Comparison of ENCODE assay signal across 10 mouse cellular contexts in the genomic region with DNA sequence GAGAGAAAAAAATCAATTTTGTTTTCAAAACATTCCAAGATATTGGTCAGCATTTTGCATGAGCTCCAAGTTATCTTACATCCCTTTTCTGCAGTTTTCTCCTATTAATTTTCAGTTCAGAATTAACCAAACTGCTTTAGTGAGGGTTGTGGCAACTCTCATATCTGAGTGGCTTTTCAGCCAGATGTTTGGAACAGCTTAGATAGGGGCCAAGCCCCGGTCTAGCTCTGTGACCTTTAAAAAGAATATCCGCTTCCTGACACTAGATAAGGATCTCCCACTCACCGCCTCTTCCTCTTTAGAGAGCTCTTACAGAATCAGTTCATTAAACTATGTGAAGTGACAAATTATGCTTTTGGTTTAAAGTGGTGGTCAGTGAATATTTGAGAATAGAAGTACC. TPM values are rescaled to one million over a fixed set of nuclear protein-coding genes. Genes with fewer than 3 reads are reported as not detected.
DNase-seq lines count a peak whose midpoint lies in the region; ATAC-seq and TF ChIP-seq lines count a peak whose summit lies in the region.
"Had no signal": no experiment of that assay in that cellular context is flagged by ENCODE, and none has a peak within 500 bp of the region (broad histone marks: within the 10 kb centered on the region; RNA-seq: fewer than 3 reads in every experiment).

No protein-coding gene starts in this region.

- TF ChIP-seq CTCF in G1E (IDR thresholded peaks at IDR 0.05; ENCODE audit: low read depth, low read length), result no peak

- peaks cover 21% of the 10 kb centered on the region for H3K4me1 ChIP-seq in kidney, embryonic 15.5 days
- peaks cover 35% of the 10 kb centered on the region for H3K4me1 ChIP-seq in G1E (ENCODE audit: insufficient read depth, low read depth, low read length)
- no peaks in the 10 kb centered on the region for H3K4me1 ChIP-seq in forebrain, embryonic 11.5 days (replicated peaks; ENCODE audit: control insufficient read depth, insufficient read depth, low read length)
- H3K4me1 ChIP-seq in hindbrain, embryonic 16.5 days (ENCODE audit: control insufficient read depth, insufficient read depth, low read depth, low read length), result peaks cover 4% of the 10 kb centered on the region

- no peak overlapping the region for H3K9ac ChIP-seq in kidney, embryonic 15.5 days
- no peak overlapping the region for H3K9ac ChIP-seq in forebrain, embryonic 11.5 days (ENCODE audit: low read length)
- H3K9ac ChIP-seq in hindbrain, embryonic 16.5 days (ENCODE audit: low read depth, low read length), result no peak overlapping the region

- H3K27me3 ChIP-seq in kidney, embryonic 15.5 days, result no peaks in the 10 kb centered on the region
- no peaks in the 10 kb centered on the region for H3K27me3 ChIP-seq in G1E (ENCODE audit: insufficient read depth, low read length)
- H3K27me3 ChIP-seq in forebrain, embryonic 11.5 days (ENCODE audit: control insufficient read depth, insufficient read depth, low read length), result no peaks in the 10 kb centered on the region
- no peaks in the 10 kb centered on the region for H3K27me3 ChIP-seq in hindbrain, embryonic 16.5 days (replicated peaks; ENCODE audit: control insufficient read depth, insufficient read depth, low read length)

- H3K4me2 ChIP-seq in kidney, embryonic 15.5 days, result no peak overlapping the region
- no peak overlapping the region for H3K4me2 ChIP-seq in forebrain, embryonic 11.5 days (ENCODE audit: low read depth, low read length, severe bottlenecking)
- no peak overlapping the region for H3K4me2 ChIP-seq in hindbrain, embryonic 16.5 days (ENCODE audit: low read length)

- DNase-seq in kidney, postnatal 14 days, result peak; percentile 32
- peak; percentile 53 for DNase-seq in G1E (ENCODE audit: low spot score)
- no peak for DNase-seq in forebrain, embryonic 11.5 days (ENCODE audit: low spot score)
- no peak for DNase-seq in embryo, embryonic 10 days (ENCODE audit: low spot score)
- DNase-seq: cerebellum, adult 11 months had no signal

- H3K4me3 ChIP-seq in kidney, embryonic 15.5 days (replicated peaks), result no peak overlapping the region
- H3K4me3 ChIP-seq in G1E (ENCODE audit: low read depth, low read length), result no peak overlapping the region
- H3K4me3 ChIP-seq in forebrain, embryonic 11.5 days (ENCODE audit: low read depth, low read length), result no peak overlapping the region
- H3K4me3 ChIP-seq in hindbrain, embryonic 16.5 days (ENCODE audit: low read length), result no peak overlapping the region
- H3K4me3 ChIP-seq: left cerebral cortex, adult 2 months had no signal

- H3K9me3 ChIP-seq in kidney, embryonic 15.5 days (replicated peaks), result no peaks in the 10 kb centered on the region
- no peaks in the 10 kb centered on the region for H3K9me3 ChIP-seq in G1E (replicated peaks)
- no peaks in the 10 kb centered on the region for H3K9me3 ChIP-seq in forebrain, embryonic 11.5 days (ENCODE audit: control insufficient read depth, low read length)
- no peaks in the 10 kb centered on the region for H3K9me3 ChIP-seq in hindbrain, embryonic 16.5 days (ENCODE audit: control insufficient read depth, low read length)

- no peaks in the 10 kb centered on the region for H3K36me3 ChIP-seq in kidney, embryonic 15.5 days
- H3K36me3 ChIP-seq in G1E (replicated peaks), result peaks cover 2% of the 10 kb centered on the region
- H3K36me3 ChIP-seq in forebrain, embryonic 11.5 days (ENCODE audit: control insufficient read depth, insufficient read depth, low read length), result no peaks in the 10 kb centered on the region
- no peaks in the 10 kb centered on the region for H3K36me3 ChIP-seq in hindbrain, embryonic 16.5 days (ENCODE audit: control insufficient read depth, insufficient read depth, low read length)

- 24% methylated on average over 3 of the region's 3 CpGs for WGBS in kidney, embryonic 15.5 days
- WGBS in forebrain, embryonic 11.5 days, result 85% methylated on average over 3 of the region's 3 CpGs
- WGBS in hindbrain, embryonic 16.5 days, result 83% methylated on average over 3 of the region's 3 CpGs

- H3K27ac ChIP-seq in kidney, embryonic 15.5 days, result no peak overlapping the region
- H3K27ac ChIP-seq in forebrain, embryonic 11.5 days (ENCODE audit: low read depth, low read length), result no peak overlapping the region
- H3K27ac ChIP-seq in hindbrain, embryonic 16.5 days (ENCODE audit: low read depth, low read length), result no peak overlapping the region
- H3K27ac ChIP-seq: left cerebral cortex, adult 2 months had no signal

- ATAC-seq in kidney, embryonic 15.5 days (replicated peaks; ENCODE audit: low FRiP score), result no peak
- ATAC-seq in G1E (ENCODE audit: extremely low read depth, insufficient number of reproducible peaks, low FRiP score, poor library complexity, severe bottlenecking), result peak; percentile 93
- ATAC-seq in hematopoietic stem cell, adult 5-6 weeks (replicated peaks in 1 of 2; ENCODE audit: insufficient read depth in 1 of 2, low FRiP score in 2 of 2, low TSS enrichment in 1 of 2, low read depth in 1 of 2, poor library complexity in 2 of 2, severe bottlenecking in 2 of 2), result peak; percentile 93 to 97
- peak; percentile 79 for ATAC-seq in monocyte, adult 5-6 weeks (replicated peaks; ENCODE audit: insufficient number of reproducible peaks, low FRiP score, low TSS enrichment, poor library complexity, severe bottlenecking)
- ATAC-seq in forebrain, embryonic 11.5 days (replicated peaks; ENCODE audit: low FRiP score), result no peak
- ATAC-seq in hindbrain, embryonic 16.5 days, result no peak

RNA-seq across cellular contexts. Expression of a gene that starts 50.7 kb away (rescaled TPM):
- polyA plus RNA-seq in kidney, embryonic 15.5 days (2015; fragmentation: Nextera tagmentation; extraction: Ambion mirVana), result 18.1 and 19.3 TPM in 2 replicates
- total RNA-seq in G1E (2014; fragmentation: Nextera tagmentation), result 31.9 and 36.9 TPM in 2 replicates
- 7.0 and 9.1 TPM in 2 replicates for total RNA-seq in G1E (2017)
- 3.1 and 5.4 TPM in 2 replicates for polyA plus RNA-seq in G1E (2012)
- total RNA-seq in hematopoietic stem cell, adult 5-6 weeks (2017), result 7.1 and 16.4 TPM in 2 replicates
- total RNA-seq in monocyte, adult 5-6 weeks (2017), result 46.9 to 126 TPM (median 61.3 TPM) in 3 replicates
- 41.9 and 42.9 TPM in 2 replicates for polyA plus RNA-seq in forebrain, embryonic 11.5 days (2014; fragmentation: Nextera tagmentation; extraction: Ambion mirVana)
- polyA plus RNA-seq in hindbrain, embryonic 16.5 days (2015; fragmentation: Nextera tagmentation; extraction: Ambion mirVana), result 8.0 and 11.3 TPM in 2 replicates

Comparison
In these comparisons a context has a peak if more than half of its experiments do, and no peak if none do; other contexts are left out.
1. DNase-seq: peak in kidney, postnatal 14 days (single experiment) and G1E (single experiment); none in forebrain, embryonic 11.5 days (single experiment) and embryo, embryonic 10 days (single experiment).
2. ATAC-seq: peak in G1E (single experiment), hematopoietic stem cell, adult 5-6 weeks (2 of 2) and monocyte, adult 5-6 weeks (single experiment); none in kidney, embryonic 15.5 days (single experiment), forebrain, embryonic 11.5 days (single experiment) and hindbrain, embryonic 16.5 days (single experiment).